Mouse (Mus musculus) embryonic facial prominence, embryonic 14.5 days (tissue): Measurements from ENCODE around the gene Asb18. TPM values are rescaled to one million over a fixed set of nuclear protein-coding genes. Genes with fewer than 3 reads are reported as not detected.

Experiments used
- ATAC-seq: fragments of 200-750 bp; cut with Nextera tagmentation; 2 replicates; pipeline ENCODE4 v1.8.0; 2017; ENCODE audit warnings: low read depth, moderate number of reproducible peaks, moderate TSS enrichment
- DNase-seq: peaks from one replicate; pipeline ENCODE4 v3.0.0-alpha.2; 2015; ENCODE audit warnings: low spot score
- H3K27ac ChIP-seq: fragments of 300-500 bp; sonication (generic); replicated peaks from 2 replicates; pipeline ENCODE4 v1.5.1; 2014; ENCODE audit warnings: low read depth, mild to moderate bottlenecking, low read length, moderate library complexity
- H3K27me3 ChIP-seq: fragments of 300-500 bp; sonication (generic); replicated peaks from 2 replicates; pipeline ENCODE4 v1.6.1; 2014; ENCODE audit warnings: low read length; ENCODE audit not compliant: control insufficient read depth, insufficient read depth
- H3K36me3 ChIP-seq: fragments of 300-500 bp; sonication (generic); 2 replicates; pipeline ENCODE4 v1.6.1; 2014; ENCODE audit warnings: low read length, mixed read lengths; ENCODE audit not compliant: control insufficient read depth, insufficient read depth
- H3K4me1 ChIP-seq: fragments of 300-500 bp; sonication (generic); 2 replicates; pipeline ENCODE4 v1.6.1; 2014; ENCODE audit warnings: antibody characterized with exemption, low read length; ENCODE audit not compliant: control insufficient read depth, insufficient read depth
- H3K4me2 ChIP-seq: fragments of 300-500 bp; sonication (generic); 2 replicates; pipeline ENCODE4 v1.6.1; 2014; ENCODE audit warnings: low read depth, mild to moderate bottlenecking, low read length, moderate library complexity, mixed read lengths
- H3K4me3 ChIP-seq: fragments of 300-500 bp; sonication (generic); 2 replicates; pipeline ENCODE4 v1.5.1; 2014; ENCODE audit warnings: low read depth, mild to moderate bottlenecking, low read length
- H3K9ac ChIP-seq: fragments of 300-500 bp; sonication (generic); 2 replicates; pipeline ENCODE4 v1.6.1; 2014; ENCODE audit warnings: low read depth, mild to moderate bottlenecking, low read length, moderate library complexity, mixed read lengths
- H3K9me3 ChIP-seq: fragments of 300-500 bp; sonication (generic); 2 replicates; pipeline ENCODE4 v1.6.1; 2016; ENCODE audit warnings: low read length; ENCODE audit not compliant: control insufficient read depth
- WGBS: fragments of 180-500 bp; shearing (Covaris S2); extraction: QIAGEN DNeasy Blood & Tissue Kit; methylation state at CpG from one replicate; pipeline ENCODE4 v1.1.7; 2014; 5-methylcytosine and 5-hydroxymethylcytosine counted together
- polyA plus RNA-seq: library from polyadenylated mRNA; unstranded; fragments of >200 nt; fragmentation: Nextera tagmentation; extraction: Ambion mirVana; gene quantifications from 2 replicates; pipeline ENCODE4 v1.2.1, GENCODE M21; 2014

The Asb18 gene
- polyA plus RNA-seq, 1 experiment from 2014 or later = 0.31 TPM

DNA sequence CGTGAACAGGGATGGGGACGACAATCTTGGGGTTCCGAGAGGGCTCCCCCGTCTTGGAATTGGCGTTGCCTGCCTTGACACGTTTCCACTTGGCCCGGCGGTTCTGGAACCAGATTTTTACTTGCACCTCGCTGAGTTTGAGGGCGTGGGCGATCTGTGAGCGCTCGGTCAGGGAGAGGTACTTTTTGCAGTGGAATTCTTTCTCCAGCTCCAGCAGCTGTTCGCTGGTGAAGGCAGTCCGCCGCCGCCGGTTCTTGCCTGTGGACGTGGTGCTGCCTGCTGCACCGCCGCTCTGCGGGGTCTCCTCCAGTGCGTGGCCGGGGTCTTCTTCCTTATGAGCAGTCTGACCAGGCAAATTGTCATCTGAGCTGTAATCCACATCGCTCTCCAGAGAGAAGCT is 85.8 kb downstream of the Asb18 start:
- Histone ChIP-seq H3K36me3 (no peaks in the 10 kb centered on the region), H3K9ac (no peak overlapping the region), H3K4me3 (0 out of 2 replicates have a peak overlapping the region, but pooled peaks have one; percentile 0), H3K4me2 (peak overlapping the region; percentile 27), H3K27ac (no peak overlapping the region), H3K27me3 (peaks cover 100% of the 10 kb centered on the region), H3K4me1 (peaks cover 18% of the 10 kb centered on the region), H3K9me3 (no peaks in the 10 kb centered on the region)
- ATAC-seq (no peak), DNase-seq (no peak)
- 6% methylated on average over 17 of the region's 25 CpGs for WGBS

DNA sequence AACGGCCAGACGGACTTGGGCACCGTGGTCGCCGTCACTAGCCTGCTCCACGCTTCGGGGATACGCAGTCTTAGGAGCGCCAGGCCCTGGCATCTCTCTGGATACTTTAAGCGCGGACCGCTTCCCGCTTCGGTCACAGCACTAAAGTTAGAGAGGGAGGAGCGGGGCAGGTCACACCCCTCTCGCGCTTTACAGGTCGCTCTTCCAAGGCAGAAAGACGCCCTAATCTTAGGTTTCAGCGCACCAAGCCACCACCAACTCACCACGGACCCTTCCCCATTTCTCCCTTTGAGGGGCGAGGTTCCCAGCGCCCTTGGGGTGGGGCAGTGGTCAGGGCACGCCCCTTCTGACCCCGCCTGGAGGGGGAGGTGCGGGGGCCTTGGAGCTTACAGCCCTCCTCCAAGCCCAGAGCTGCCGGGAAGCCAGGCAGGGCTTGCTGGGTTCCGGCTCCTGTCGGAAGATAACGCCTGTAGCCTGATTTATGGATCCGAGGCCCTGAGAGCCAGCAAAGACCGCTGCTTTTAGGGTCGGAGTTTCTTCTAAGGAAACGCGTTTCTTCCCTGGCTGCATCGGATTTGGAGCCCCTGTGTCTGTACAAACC is 87.3 kb downstream of the Asb18 start:
- Histone ChIP-seq H3K27ac (no peak overlapping the region), H3K27me3 (peaks cover 100% of the 10 kb centered on the region), H3K9me3 (no peaks in the 10 kb centered on the region), H3K4me1 (peaks cover 24% of the 10 kb centered on the region), H3K4me3 (peak overlapping the region; percentile 21), H3K36me3 (no peaks in the 10 kb centered on the region), H3K9ac (no peak overlapping the region), H3K4me2 (peak overlapping the region; percentile 47)
- 5% methylated on average over 33 of the region's 36 CpGs for WGBS
- DNase-seq = no peak
- no peak for ATAC-seq

DNA sequence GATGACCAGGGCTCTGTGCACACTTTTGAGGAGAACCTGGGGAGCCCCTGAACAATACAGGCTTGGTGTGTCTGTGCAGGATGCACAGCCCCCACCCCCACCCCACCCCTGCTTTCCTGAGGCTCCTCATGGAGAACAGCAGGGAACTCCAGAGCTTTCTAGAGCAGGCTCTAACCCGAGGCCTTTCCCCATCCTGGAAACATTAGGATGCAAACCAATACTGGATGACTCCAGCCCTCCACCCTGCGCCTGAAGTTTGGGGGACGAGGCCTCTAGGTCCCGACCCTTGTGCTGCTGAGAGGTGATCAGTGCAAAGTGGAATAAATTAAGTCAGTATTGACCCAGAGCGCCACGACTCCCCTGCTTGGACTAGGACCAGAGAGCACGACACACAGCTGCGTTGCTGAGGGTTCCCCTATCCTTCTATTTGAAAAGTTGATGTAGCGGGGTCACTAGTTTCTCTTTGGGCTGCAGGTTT is 87.8 kb downstream of the Asb18 start:
- peak overlapping the region; percentile 47 for H3K4me2 ChIP-seq
- H3K9ac ChIP-seq = no peak overlapping the region
- H3K27ac ChIP-seq = no peak overlapping the region
- peak overlapping the region; percentile 21; the same call in 1 of the 2 replicates for H3K4me3 ChIP-seq
- H3K36me3 ChIP-seq = no peaks in the 10 kb centered on the region
- H3K9me3 ChIP-seq = no peaks in the 10 kb centered on the region
- DNase-seq (no peak), ATAC-seq (no peak)
- WGBS = 6% methylated on average over 9 of the region's 9 CpGs
- H3K4me1 ChIP-seq = peaks cover 24% of the 10 kb centered on the region
- peaks cover 100% of the 10 kb centered on the region for H3K27me3 ChIP-seq

DNA sequence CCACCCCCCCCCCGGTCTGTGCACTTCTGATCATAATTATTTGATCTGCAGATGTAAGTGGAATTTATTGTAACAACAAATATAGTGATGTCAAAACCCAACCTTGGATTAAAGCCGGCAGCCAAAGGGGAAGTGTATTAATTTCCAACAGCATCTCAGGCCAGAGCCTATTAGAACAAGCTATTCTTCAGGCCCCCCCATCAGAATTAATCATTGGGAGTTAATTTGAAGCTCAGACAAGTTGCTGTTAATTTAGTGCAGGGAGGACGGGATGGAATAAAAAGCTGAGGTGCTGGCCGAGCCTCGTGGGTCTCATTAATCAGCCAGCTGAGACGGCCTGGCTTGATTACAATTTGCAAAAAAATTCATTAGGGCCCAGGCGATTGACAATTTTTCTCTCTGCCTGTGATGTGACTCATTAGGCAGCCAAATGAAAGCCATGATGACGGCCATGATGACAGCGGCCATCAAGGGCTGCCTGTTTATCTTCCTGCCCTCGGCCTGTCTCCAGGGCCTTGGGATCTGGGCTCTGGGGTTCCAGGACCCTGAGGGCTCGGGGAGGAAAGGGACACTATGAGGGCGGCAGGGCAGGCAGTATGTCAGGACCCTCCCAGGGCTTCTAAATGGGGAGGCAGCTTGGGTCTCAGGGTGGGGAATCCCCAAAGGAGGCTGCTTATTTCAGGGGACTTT is 88.8 kb downstream of the Asb18 start:
- Histone ChIP-seq H3K27me3 (peaks cover 100% of the 10 kb centered on the region), H3K4me2 (no peak overlapping the region), H3K4me3 (no peak overlapping the region), H3K36me3 (no peaks in the 10 kb centered on the region), H3K9ac (no peak overlapping the region), H3K4me1 (peaks cover 16% of the 10 kb centered on the region), H3K9me3 (no peaks in the 10 kb centered on the region), H3K27ac (no peak overlapping the region)
- no peak for ATAC-seq
- WGBS = 21% methylated on average over 12 of the region's 12 CpGs
- no peak for DNase-seq

DNA sequence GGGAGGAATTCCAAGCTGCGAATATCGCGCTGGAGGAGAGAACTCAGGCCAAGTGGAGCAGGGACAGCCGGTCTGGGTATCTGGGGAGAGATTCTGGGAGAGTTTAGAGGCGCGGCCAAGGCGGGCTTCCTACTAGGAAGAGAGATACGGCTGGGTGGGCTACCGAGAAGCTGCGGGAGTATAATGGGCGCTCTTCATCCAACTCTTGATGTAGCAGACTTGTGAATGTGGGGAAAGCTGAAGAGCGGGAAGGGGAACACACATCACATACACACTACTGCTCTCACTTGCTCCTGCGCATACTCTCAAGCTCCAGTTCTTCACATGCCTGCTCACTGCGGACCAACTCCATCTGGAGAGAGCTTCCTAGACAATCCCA is 90.8 kb downstream of the Asb18 start:
- peak overlapping the region; percentile 24; the same call in 1 of the 2 replicates for H3K4me2 ChIP-seq
- H3K4me3 ChIP-seq = peak overlapping the region; percentile 7; the same call in 1 of the 2 replicates
- 6% methylated on average over 13 of the region's 14 CpGs for WGBS
- H3K36me3 ChIP-seq = no peaks in the 10 kb centered on the region
- H3K9ac ChIP-seq = no peak overlapping the region
- peaks cover 3% of the 10 kb centered on the region; the same call in 1 of the 2 replicates for H3K9me3 ChIP-seq
- peaks cover 8% of the 10 kb centered on the region; the same call in 1 of the 2 replicates for H3K4me1 ChIP-seq
- peaks cover 98% of the 10 kb centered on the region for H3K27me3 ChIP-seq
- no peak for DNase-seq
- no peak for ATAC-seq
- no peak overlapping the region for H3K27ac ChIP-seq

DNA sequence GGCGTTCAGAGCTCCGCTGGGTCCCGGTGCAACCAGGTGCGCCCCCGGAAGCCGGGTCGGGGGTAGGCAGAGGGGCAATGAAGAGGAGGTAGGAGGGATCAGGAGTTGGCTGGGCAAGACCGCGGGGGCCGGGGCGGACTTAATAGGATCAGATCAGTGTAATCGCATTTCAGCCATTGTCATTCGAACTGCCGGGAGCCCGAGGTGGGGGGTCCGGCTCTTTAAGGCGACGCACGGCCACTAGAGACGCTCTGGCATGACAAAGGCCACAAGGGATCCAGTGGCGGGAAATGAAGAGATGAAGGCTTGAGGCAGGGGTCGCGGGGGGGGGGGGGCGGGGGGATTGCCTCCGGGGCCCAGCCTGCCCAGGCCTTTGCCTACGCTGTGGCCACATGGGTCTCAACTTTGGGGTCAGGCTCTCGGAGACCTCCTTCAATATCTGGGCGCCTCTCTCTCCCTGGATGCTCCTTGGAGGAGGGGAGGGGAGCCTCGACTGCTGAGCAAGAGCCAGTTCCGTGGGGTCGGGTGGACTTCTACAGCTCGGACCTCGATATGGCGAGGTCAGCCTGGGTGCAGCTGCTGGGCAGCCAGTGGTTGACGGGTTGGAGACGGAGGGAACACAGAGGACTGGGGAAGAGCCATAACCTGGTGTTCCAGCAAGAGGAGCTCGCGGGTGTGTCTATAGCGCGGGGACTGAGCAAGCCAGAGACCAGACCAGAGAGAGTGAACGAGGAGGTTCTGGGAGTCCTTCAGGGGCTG is 91.4 kb downstream of the Asb18 start:
- H3K4me2 ChIP-seq = peak overlapping the region; percentile 24

DNA sequence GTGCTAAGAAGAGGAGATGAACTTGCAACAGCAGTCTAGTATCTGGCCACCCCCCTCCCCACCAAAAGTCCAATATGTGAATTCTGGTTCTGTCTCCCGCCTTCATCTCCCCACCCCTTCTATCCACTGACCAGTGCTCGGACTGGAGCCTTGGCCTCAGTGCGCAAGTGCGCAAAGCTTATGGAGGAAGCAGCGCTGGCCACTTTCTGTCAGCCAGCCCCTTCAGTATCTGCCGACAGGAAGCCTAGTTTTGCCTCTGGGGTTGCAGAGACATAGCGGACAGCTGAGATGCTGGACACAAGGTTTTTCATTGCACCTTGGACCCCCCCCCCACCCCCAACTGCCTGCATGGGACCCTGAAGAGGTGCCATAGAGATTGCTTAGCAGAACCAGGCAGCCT is 92.2 kb downstream of the Asb18 start:
- DNase-seq = no peak
- no peak for ATAC-seq

More for the DNA sequence above, 91.4 kb downstream of the Asb18 start:
- Histone ChIP-seq H3K9me3 (peaks cover 5% of the 10 kb centered on the region; the same call in 1 of the 2 replicates), H3K4me3 (peak overlapping the region; percentile 7), H3K27me3 (peaks cover 97% of the 10 kb centered on the region), H3K4me1 (peaks cover 8% of the 10 kb centered on the region; the same call in 1 of the 2 replicates), H3K36me3 (no peaks in the 10 kb centered on the region), H3K27ac (no peak overlapping the region), H3K9ac (no peak overlapping the region)
- no peak for ATAC-seq
- DNase-seq = no peak
- WGBS = 3% methylated on average over 28 of the region's 41 CpGs

DNA sequence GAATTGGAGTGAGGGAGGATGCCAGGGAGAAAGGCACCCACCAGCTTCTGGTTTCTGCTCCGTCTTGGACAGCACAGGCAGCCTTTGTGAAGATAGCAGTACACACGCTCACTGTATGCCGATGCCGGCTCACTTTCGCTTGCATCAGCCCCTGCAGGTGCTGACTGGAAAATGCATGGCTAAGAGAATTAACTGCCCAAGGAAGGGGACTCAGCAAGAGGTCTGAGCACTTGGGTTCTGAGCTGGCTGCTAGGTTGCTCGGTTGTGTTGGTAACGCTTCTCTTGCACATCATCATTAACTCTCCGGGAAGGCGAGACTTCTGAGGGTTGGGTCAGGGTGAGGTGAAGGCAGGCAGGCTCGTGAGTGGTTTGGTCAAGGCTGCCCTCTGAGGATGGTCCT is 92.7 kb downstream of the Asb18 start:
- no peak overlapping the region for H3K9ac ChIP-seq
- no peak overlapping the region for H3K27ac ChIP-seq
- no peak overlapping the region for H3K4me3 ChIP-seq
- WGBS = 2% methylated on average over 10 of the region's 10 CpGs
- peaks cover 5% of the 10 kb centered on the region; the same call in 1 of the 2 replicates for H3K9me3 ChIP-seq
- ATAC-seq (no peak), DNase-seq (no peak)
- H3K36me3 ChIP-seq = no peaks in the 10 kb centered on the region
- peaks cover 94% of the 10 kb centered on the region for H3K27me3 ChIP-seq
- peaks cover 6% of the 10 kb centered on the region; the same call in 1 of the 2 replicates for H3K4me1 ChIP-seq
- no peak overlapping the region for H3K4me2 ChIP-seq

More for the DNA sequence above, 92.2 kb downstream of the Asb18 start:
- no peak overlapping the region for H3K27ac ChIP-seq
- no peak overlapping the region; the same call in 1 of the 2 replicates for H3K4me3 ChIP-seq
- no peak overlapping the region for H3K4me2 ChIP-seq
- peaks cover 5% of the 10 kb centered on the region; the same call in 1 of the 2 replicates for H3K9me3 ChIP-seq
- H3K4me1 ChIP-seq = peaks cover 8% of the 10 kb centered on the region; the same call in 1 of the 2 replicates
- peaks cover 97% of the 10 kb centered on the region for H3K27me3 ChIP-seq
- H3K36me3 ChIP-seq = no peaks in the 10 kb centered on the region
- WGBS = 1% methylated on average over 7 of the region's 7 CpGs
- H3K9ac ChIP-seq = no peak overlapping the region
